Mouse (Mus musculus): Measurements from ENCODE around the gene Rad54l2.

Rad54l2 gene

DNA sequence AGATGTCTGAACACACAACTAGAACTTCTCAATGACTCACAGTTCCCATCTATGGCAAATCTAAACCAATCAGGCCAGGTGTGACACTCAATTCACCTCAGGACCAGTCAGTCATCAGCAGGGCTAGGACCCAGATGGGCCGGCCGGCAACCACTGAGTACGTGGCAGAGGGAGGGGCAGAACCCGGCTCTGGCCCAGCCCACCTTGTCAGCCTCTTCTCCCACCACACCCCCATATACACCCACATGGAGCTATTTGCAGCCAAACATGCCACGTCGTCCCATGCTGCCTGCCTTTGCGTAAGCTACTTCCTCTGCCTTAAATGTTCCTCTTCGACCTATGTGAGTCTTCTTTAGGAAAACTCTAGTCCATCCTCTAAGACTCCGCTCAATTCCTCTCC lies 113.0 kb downstream of the Rad54l2 start:
- no peak for DNase-seq (ENCODE audit: low read depth, low spot score)

DNA sequence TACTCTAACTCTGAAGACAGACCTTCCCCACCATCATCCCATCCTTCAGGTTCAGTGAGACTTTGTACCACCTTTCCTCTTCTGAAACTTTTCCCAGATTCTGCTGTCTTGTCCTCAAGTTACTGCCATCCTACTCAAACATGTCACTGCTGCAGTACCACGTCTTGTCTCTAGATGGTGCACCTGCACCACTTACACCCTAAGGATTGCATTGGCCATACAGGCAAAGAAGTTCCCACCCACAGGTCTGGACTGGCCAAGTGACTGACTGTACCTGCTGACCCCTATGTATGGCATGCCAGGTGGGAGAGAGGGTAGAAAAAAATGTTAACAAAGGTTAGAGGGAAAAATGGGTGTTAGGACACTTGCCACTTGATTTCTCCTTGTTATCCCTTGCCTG lies 113.5 kb downstream of the Rad54l2 start:
- peak; percentile 49 for DNase-seq (ENCODE audit: low read depth, low spot score)

DNA sequence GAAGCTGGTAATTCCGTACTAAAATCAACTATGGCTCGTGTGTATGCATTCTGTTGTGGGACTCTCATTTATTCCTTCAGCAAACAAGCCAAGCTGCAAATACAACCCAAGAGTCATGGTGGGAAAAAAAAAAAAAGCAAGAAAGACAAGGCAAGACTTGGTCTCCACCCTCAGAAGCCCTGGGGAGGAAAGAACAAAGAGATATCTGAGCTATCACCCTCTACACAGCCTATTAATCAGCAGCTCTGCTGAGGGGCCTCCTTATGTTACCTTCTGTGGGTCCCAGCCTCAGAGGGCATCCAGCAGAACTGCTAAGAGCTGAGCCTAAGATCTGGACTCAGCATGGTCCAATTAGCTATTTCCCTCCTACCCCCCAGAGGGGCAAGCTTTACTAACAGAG lies 115.1 kb downstream of the Rad54l2 start:
- DNase-seq (ENCODE audit: low read depth, low spot score): no peak

DNA sequence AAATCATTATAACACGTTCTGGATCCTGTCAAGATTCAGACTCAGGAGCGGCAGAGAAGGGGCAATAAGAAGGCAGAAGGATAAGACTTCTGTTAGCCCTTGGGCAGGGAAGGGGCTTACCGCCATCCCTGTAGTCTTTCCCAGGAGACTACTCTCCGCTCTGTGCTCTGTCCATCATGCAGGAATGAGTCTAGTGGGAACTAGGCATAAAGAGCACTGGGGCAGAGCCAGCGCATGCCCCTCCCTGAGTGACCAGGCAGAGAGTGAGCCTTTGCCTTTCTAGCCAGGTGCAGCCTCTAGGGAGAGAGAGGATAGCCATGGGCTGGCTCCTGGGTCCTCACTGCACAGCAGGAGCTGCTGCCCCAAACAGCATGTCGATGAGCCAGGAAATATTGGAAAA lies 124.1 kb downstream of the Rad54l2 start:
- DNase-seq (ENCODE audit: low read depth, low spot score): no peak

DNA sequence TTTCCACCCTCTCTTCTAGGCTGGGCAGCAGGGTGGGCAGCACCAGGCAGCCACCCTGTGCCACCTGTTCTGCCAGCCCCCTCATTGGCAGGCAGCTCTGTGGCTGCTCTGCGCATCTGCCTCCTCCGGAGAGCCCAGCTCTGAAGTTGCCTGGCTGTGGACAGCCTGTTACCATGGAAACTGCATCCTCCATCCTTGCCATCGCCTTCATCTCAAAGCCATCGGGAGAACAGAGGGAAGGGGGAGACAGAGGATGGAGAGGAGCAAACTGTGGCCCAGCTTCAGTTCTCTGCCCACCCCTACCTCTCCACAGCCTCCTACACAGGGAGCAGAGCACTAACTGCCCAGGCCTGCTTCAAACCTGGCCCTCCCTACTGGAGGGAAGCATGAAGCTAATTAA lies 124.6 kb downstream of the Rad54l2 start:
- DNase-seq (ENCODE audit: low read depth, low spot score): no peak

DNA sequence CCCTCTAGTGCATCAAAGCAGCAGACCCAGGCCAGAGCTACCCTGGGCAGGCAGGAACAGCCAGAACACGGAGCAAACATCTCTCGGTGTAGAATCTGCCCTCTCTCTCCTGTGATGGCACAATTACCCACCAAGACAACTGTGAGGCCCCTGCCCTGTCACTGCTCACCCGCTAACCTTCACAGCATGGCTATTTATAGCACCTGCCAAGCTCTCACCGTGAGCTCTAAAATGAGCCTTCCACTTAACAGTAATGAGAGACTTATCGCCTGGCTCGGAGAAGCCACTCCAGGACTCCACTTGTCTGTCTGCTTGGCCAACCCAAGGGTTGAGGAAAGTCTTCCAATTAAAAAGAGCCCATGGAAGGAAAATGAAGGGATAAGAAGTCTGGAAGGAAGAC lies 125.8 kb downstream of the Rad54l2 start:
- no peak for DNase-seq (ENCODE audit: low read depth, low spot score)

DNA sequence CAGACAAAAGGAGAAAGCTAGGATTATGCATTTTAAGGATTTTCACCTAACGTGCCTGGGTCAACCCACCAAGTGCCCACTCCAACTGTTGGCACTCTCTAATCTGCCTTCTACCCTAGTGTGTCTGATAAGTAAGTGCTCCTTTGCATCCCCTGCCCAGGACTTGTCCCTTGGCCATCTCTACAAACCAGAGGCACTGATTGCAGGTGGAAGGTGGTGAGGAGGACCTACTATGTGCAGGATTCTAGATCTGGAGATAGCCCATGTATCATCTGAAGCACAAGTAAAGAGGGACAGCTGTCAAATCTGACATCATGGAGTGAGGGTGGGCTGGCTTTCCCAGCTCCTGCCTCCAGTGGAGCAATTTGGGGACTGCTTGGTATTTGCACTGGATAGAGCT lies 129.1 kb downstream of the Rad54l2 start:
- no peak for DNase-seq (ENCODE audit: low read depth, low spot score)

DNA sequence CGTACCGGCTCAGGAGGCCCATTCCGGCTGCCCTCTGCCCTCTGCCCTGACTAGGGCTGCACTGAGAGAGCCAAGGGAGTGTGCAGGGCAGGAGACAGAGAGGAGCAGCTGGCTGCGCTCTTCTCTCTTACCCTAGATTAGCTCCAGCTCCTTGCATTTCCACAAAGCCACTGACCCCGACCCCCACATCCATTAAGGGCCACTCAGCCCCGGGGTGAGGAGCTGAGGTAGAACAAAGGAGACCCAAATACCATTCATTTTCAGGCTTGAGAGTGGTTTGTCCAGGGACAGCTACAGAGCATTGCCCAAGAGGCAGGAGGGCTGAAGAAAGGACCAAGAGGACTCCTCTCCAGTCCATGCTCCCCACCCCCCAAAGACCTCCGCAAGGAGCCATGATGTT lies 129.6 kb downstream of the Rad54l2 start:
- DNase-seq (ENCODE audit: low read depth, low spot score): no peak

DNA sequence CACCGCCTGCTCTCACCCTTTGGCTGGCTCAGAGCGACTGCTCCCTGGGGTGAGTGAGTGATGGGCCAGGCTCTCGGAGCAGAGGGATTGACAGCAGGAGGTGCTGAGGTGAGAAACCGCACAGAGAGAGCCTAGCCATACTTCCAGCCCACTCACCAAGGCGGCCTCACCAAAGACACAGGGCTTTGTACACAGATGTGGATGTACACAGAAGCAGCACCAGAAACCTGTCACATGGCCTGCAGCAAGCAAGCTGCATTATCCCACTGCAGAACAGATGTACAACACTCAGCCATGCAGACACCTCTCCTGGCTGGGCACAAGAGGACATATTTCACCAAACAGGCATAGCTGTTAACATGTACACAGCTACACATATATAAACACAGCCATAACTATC lies 131.4 kb downstream of the Rad54l2 start:
- DNase-seq (ENCODE audit: low read depth, low spot score): no peak

DNA sequence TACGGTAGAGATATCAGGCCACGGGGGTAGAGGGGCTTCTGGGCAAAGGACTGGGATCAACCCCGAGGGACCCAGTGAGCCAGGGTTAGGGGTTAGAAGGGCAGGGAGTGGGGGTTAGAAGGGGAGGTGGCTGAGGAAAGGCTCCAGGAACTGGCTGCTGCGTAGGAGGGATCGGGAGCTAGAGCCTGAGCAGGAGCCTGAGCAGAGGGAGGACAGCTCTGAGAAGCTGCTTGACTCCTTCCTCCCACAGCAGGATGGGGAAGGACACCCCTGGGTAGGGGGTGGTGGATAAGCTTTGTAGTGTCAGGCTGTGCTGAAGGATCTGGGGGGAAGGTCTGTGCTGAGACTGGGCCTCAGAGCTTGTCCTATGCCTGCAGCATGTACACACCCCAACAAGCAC lies 132.2 kb downstream of the Rad54l2 start:
- no peak for DNase-seq (ENCODE audit: low read depth, low spot score)

DNA sequence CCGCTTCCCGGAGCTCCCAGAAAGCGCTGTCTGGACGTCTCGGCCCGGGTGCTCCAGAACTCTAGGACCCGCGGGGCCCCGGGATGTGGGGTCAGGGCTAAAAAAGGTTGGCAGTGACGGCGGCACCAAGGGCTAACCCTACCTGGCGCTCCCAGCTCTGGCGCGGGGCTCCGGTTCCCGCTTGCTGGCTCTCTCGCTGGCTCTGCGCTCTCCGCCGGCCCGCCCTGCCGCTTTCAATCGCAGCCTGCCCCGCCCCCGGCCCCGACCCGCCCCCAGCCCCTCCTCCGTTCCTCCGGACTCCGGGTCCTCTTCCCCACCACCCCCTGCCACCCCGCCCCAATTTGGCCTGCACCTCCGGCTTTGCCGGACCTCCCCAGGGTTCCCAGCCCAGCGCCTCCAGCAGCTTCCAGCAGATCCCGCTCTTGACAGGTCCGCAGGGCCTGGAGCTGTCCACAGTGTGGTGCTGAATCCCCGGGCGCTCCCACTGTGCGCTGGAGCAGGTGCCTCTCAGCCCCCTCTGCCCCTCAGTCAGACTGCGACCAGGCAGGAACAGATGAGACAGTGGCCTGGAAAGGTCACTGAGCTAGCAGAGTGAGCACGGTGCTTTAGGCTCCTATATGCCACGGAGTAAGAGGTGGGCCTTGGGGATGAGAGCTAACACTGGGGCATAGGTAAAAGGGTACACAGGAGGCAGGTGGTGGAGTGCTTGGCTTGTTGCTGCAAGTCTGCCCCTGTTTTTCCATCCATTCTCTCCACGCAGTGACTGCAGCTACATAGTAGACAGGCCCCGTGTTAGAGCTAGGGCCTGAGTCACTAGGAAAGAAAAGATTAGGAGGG lies 132.9 kb downstream of the Rad54l2 start, which contains the start of gene Grm2:
Gene Grm2 (minus strand): TSS at position 199 of the 837 bp plus-strand sequence.
- DNase-seq (ENCODE audit: low read depth, low spot score): peak; percentile 63

DNA sequence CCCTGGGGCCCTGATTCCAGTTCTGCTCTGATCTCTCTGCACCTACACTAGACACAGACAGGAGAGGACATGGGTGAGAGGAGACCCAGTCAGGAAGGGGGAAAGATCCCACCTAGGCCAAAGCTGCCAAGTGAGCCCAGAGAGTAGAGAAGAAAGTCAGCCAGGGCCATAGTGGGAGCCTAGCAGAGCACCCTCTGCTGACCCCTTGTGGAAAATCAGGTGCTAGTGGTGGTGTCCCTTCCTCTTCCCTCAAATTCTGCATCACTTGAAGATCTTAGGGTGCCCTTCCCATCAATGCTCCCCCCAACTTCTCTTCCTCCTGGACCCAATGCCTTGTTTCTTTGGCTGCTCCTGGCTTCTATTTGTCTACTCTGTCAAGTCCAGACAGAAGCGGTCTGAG lies 136.3 kb downstream of the Rad54l2 start:
- DNase-seq (ENCODE audit: low read depth, low spot score): no peak

DNA sequence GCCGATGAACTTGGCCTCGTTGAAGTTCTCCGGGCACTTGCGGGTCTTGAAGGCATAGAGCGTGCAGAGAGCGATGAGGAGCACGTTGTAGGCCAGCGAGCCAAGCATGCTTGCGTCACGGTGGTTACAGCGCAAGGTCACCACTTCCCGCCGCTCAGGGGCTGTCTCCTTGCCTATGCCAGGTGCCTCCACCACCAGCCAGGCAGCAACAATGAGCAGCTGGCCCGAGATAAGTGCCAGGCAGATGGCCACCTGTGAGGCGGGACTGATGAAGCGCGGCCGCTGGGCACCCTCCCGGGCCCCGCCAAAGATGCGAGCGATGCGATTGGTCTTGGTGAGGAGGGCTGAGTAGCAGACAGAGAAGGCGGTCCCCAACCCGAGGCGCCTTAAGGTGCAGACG lies 141.8 kb downstream of the Rad54l2 start:
- no peak for DNase-seq (ENCODE audit: low read depth, low spot score)

DNA sequence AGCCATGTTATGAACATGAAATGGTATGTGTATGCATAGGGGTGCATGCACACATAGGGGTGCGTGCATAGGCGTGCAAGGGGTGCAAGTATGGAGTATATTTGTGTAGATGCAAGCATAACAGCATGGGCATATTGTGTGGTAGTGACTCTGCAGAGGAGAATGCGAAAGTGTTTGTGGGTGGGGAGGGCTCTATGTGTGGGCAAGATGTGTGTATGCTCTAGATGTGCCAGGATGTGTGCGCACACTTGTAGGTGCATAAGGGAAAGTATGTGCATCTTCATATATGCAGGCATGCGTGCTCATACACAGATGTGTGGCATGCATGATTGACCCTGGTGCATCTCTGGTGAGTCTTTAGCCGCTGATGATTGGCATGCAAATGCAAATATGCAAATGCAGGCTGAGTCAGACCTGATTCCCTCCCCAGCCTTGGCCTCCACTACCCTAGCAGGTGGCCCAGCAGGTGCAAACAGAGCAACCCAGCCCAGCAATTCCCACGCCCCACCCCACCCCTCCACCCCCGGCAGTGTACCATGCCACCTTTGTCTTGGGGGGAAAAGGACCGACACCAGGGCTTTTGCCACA lies 143.2 kb downstream of the Rad54l2 start:
- no peak for DNase-seq (ENCODE audit: low read depth, low spot score)

DNA sequence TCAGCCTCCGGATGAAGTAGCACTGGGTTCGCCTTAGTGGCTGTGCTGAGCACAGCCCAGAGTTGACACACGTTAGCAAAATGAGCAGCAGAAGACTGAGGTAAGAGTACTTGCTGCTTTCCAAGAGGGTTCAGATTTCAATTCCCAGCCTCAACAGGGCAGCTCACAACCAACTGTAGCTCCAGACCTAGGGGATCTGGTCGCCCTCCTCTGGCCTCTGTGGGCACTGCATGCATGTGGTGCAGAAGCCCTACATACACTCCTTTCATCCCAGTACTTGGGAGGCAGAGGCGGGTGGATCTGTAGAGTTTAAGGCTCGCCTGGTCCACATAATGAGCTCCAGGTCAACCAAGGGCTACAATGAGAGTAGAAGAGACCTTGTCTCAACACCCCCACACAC lies 145.2 kb downstream of the Rad54l2 start:
- DNase-seq (ENCODE audit: low read depth, low spot score): peak; percentile 48

DNA sequence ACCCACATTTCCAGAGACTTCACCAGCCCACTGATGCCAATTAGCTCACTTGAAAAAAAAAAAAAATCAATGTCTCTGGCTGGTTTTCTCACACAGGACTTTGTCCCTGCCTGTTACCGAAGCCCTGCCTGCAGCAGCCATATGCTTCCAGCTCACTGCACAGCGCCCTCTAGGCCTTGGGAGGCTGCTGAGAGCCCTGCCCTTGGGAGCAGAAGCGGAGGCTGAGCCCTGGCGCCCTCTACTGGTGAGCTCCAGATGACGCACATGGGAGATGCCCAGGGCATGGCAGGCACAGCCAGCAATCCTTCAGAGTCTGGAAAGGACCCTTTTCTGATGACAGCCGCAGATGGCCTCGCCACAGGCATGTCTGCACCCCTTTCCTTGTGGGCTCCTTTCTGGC lies 145.9 kb downstream of the Rad54l2 start:
- peak; percentile 70 for DNase-seq (ENCODE audit: low read depth, low spot score)

DNA sequence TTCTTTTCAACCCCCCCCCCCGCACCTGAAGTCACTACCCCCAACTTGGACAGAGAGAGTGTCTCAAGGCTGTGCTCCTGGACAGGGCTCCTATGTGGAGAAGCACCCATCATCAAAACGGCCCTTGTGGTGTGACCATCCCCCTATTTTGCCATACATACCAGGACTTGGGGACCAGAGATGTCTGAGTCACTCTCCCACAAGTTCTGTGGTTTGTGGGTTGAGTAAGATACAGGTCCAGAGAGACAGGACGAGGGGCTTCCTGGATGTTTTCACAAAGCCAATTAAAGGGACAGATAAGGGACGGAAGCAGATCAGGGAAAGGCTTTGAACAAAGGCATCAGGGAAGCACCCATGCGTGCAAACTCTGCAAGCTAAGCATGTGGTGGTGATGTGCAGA lies 147.6 kb downstream of the Rad54l2 start:
- no peak for DNase-seq (ENCODE audit: low read depth, low spot score)

DNA sequence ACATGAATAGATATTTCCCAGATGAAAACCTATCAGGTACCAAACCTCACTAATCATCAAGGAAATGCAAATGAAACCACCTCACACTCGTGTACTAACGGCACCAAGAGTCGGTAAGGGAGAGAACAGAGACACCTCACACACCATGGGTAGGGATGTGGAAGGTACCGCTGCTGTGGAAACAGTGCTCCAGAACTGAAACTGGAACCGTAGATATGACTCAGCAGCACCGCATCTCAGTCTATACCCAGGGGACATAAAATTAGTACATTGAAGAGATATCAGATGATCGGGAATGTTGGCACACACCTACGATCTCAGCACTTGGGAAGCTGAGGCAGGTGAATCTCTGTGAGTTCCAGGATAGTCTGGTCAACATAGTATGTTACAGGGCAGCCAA lies 150.8 kb downstream of the Rad54l2 start:
- no peak for DNase-seq (ENCODE audit: low read depth, low spot score)
